ENCODE assay signal across 14 mouse cellular contexts in genomic region chr12:109543281-109543923, GRCm38 (mm10). TPM values are rescaled to one million over a fixed set of nuclear protein-coding genes. Genes with fewer than 3 reads are reported as not detected.
DNase-seq lines count a peak whose midpoint lies in the region; ATAC-seq and TF ChIP-seq lines count a peak whose summit lies in the region.
"Had no signal": no experiment of that assay in that cellular context is flagged by ENCODE, and none has a peak within 500 bp of the region (broad histone marks: within the 10 kb centered on the region; RNA-seq: fewer than 3 reads in every experiment).

No protein-coding gene starts in this region.

- WGBS in midbrain, postnatal 0 days: 71% methylated on average over 4 of the region's 4 CpGs

- peak; percentile 17 to 34 for DNase-seq in cerebellum, postnatal 14 days
- no peak for DNase-seq in cerebellum, postnatal 25 days
- no peak for DNase-seq in left cerebral cortex, adult 2 months (ENCODE audit: extremely low spot score in 1 of 2, low spot score in 2 of 2)
- no peak for DNase-seq in left cerebral cortex, adult 18-20 months (ENCODE audit: low spot score in 2 of 2)
- DNase-seq in ES-CJ7 (ENCODE audit: low read depth, low spot score): peak; percentile 89
- DNase-seq in midbrain, postnatal 0 days (ENCODE audit: low spot score): no peak
- no peak for DNase-seq in right cerebral cortex, adult 18-20 months
- DNase-seq: kidney, adult 8-10 months had no signal

- peak overlapping the region; percentile 33; the same call in 1 of the 2 replicates for H3K4me3 ChIP-seq in left cerebral cortex, adult 2 months
- H3K4me3 ChIP-seq in midbrain, postnatal 0 days (ENCODE audit: low read depth, low read length): peak overlapping the region; percentile 25

- H3K9me3 ChIP-seq in midbrain, postnatal 0 days (ENCODE audit: low read length): peaks cover 4% of the 10 kb centered on the region; the same call in 1 of the 2 replicates

- H3K9ac ChIP-seq in midbrain, postnatal 0 days (replicated peaks; ENCODE audit: low read length, poor library complexity, severe bottlenecking): no peak overlapping the region
- H3K9ac ChIP-seq: forebrain, embryonic 12.5 days; midbrain, embryonic 12.5 days; neural tube, embryonic 12.5 days had no signal

- H3K4me2 ChIP-seq in midbrain, postnatal 0 days (ENCODE audit: low read depth, low read length, poor library complexity, severe bottlenecking): 0 out of 2 replicates have a peak overlapping the region, but pooled peaks have one; percentile 15

- H3K27ac ChIP-seq in left cerebral cortex, adult 2 months: no peak overlapping the region
- H3K27ac ChIP-seq in midbrain, postnatal 0 days (ENCODE audit: low read depth, low read length): no peak overlapping the region
- H3K27ac ChIP-seq: forebrain, embryonic 12.5 days; midbrain, embryonic 12.5 days; neural tube, embryonic 12.5 days had no signal

- peaks cover 22% of the 10 kb centered on the region for H3K36me3 ChIP-seq in midbrain, postnatal 0 days (ENCODE audit: insufficient read depth, low read length)

- H3K27me3 ChIP-seq in midbrain, postnatal 0 days (ENCODE audit: insufficient read depth, low read length): no peaks in the 10 kb centered on the region
- H3K27me3 ChIP-seq: neural tube, embryonic 12.5 days had no signal

- H3K4me1 ChIP-seq in midbrain, postnatal 0 days (ENCODE audit: insufficient read depth, low read length): no peaks in the 10 kb centered on the region

- ATAC-seq in midbrain, postnatal 0 days (ENCODE audit: low FRiP score): 0 out of 2 replicates have a peak, but pooled peaks have one; percentile 13
- ATAC-seq: inflammation-experienced regulatory T-cells, adult 6 months had no signal

- no peak for TF ChIP-seq CTCF in left cerebral cortex, adult 2 months (IDR thresholded peaks at IDR 0.05)
- TF ChIP-seq CTCF in midbrain, postnatal 0 days (IDR thresholded peaks at IDR 0.05): peak; percentile 31

- intact Hi-C loops in left cerebral cortex, adult 2 months (cut with DNase I): loop anchor here (10.0 kb wide), 1 partner anchor 479 kb away; the partner anchor contains the start of gene Begain

RNA-seq across cellular contexts. Expression of gene Rtl1, which starts 56.7 kb away (rescaled TPM):
- total RNA-seq in left cerebral cortex, adult 2 months (2021): under 1 TPM; 0.16 to 0.40 TPM
- under 1 TPM; 0.21 to 0.26 TPM for total RNA-seq in left cerebral cortex, adult 18-20 months (2021)
- 1.3 and 1.9 TPM in 2 replicates for total RNA-seq in midbrain, postnatal 0 days (2014; rRNA removed)
- polyA plus RNA-seq in midbrain, postnatal 0 days (2015; fragmentation: Nextera tagmentation; extraction: Ambion mirVana): 0.94 and 1.5 TPM in 2 replicates
- total RNA-seq: gastrocnemius, postnatal 36 days; liver, adult 2 months had no signal
- polyA plus RNA-seq: inflammation-experienced regulatory T-cells, adult 6 months; liver, adult 2 months had no signal

Comparison
In these comparisons a context has a peak if more than half of its experiments do, and no peak if none do; other contexts are left out.
1. DNase-seq: peak in cerebellum, postnatal 14 days (2 of 2) and ES-CJ7 (single experiment); none in cerebellum, postnatal 25 days (0 of 2), left cerebral cortex, adult 2 months (0 of 2), left cerebral cortex, adult 18-20 months (0 of 2), midbrain, postnatal 0 days (single experiment) and right cerebral cortex, adult 18-20 months (single experiment).